Mouse (Mus musculus): ENCODE measurements at regions not wholly inside any gene's neighbourhood (a gene's known extent, or its start where the extent isn't known, plus 50 kb on each side); places are given as distances from the start of the nearest gene placed in this dataset.
"Not testable (repeated sequence)": the region's sequence is repeated elsewhere in the genome, so short reads cannot be mapped to it uniquely, and the experiment has no call there.

DNA sequence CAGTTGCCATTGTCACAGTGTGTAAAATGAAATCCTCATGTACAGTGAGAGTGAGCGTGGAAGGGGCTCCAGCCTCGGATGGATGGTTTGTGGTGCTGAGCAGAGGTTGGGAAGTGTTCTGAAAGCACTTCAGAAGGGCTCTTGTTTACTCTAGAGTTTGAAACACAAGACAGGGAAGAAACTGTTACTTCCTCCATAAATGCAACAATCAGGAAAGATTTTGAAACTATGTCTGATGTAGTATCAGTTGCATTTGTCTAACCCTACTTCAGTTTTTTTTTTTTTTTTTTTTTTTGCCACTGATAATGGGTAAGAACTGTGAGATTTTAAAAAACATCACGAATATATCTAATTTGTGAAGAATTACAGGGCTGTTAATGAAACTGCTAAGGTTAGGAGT lies 281.5 kb downstream of the Hace1 start:
- no peak for DNase-seq

DNA sequence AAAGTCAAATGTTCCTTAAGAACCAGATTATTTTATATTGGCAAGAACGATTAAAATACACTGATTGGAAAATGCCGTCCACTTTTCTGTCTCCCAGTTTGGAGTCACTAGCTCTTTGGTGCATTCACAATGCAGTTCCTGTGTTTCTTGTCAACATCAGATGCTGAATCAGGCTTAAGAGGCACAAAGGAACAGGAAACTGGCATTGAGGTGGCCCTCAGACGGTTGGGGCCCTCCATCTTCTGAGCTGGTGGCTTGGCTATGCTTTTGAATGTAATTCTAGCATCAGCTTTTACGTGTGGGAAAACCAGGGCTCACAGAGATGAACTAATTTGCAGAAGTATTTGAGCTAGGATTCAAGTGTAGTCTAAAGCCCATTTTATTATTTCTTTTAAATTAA lies 282.3 kb downstream of the Hace1 start:
- no peak for DNase-seq

DNA sequence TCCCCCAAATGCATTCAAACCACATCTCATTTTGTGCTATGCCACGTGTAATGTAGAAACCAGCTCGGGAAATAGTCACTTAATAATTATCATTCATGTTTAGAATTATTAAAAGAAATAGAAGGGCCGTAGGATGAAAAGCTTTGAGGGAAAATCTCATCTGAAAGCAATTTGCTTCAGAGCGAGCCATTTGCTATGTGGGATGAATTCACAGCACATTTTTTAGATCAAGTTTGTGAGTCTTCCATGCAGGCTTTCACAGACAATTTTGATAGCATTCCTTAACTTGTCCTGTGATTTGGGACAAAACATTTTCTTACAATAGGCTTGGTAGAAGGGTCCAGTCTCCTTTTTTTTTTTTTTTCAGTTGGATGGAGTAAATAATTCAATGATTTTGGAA lies 283.1 kb downstream of the Hace1 start:
- DNase-seq, result no peak

DNA sequence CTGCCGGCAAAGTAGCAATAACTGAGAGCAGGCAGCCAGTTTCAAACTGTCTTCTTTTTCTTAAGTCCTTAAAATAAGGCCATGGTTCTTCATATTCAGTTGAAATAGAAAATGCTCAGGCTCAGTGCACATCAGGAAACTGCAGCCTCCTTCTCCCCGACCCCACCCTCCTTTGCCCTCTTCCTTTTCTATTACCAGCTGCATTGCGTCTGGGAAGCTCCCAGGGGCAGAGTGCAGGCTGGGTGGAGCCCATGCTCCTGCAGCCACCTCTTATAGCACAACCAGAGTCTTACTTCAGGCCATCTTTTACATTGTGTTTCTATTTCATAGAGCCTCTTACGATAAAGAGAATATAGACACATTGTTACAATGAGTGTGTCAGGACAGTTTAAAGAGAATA lies 288.2 kb downstream of the Hace1 start:
- no peak for DNase-seq

DNA sequence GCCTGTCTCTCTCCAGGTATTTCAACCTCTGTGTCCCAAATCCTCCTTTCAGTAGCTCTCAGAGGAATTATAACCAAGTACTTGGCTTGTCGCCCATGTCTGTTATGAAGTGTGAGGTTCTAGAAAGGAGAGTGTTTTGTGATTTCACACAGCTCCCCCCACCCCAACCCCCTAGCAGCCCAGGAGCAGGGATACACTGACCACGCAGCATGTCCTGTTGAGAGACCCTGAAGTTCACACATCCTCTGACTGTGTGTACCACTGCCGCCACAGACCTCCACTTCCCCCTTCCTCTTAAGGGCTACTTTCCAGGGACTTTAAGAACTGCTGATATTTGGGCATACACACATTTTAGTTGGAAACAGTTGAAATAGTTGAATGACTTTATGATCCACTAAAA lies 289.2 kb downstream of the Hace1 start:
- no peak for DNase-seq

DNA sequence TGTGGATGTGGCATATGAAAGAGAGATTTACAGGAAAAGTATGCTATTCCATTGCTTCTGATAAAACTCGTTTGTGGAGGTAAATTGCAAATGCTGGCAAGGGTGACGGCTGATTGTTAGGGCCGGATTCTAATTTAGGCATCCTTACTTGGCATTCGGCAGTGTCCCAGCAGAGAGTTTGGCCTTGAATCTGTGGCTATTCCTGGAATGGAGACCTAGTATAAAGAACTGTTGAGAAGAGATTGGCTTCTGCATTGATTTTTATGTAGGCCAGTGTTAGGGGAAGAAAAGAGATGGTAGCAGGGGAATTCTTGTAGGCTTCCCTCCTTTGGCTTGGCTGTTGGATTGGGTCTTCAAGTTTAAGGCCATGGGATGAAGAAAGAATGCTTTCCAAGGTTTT lies 293.4 kb downstream of the Hace1 start:
- DNase-seq, result no peak

DNA sequence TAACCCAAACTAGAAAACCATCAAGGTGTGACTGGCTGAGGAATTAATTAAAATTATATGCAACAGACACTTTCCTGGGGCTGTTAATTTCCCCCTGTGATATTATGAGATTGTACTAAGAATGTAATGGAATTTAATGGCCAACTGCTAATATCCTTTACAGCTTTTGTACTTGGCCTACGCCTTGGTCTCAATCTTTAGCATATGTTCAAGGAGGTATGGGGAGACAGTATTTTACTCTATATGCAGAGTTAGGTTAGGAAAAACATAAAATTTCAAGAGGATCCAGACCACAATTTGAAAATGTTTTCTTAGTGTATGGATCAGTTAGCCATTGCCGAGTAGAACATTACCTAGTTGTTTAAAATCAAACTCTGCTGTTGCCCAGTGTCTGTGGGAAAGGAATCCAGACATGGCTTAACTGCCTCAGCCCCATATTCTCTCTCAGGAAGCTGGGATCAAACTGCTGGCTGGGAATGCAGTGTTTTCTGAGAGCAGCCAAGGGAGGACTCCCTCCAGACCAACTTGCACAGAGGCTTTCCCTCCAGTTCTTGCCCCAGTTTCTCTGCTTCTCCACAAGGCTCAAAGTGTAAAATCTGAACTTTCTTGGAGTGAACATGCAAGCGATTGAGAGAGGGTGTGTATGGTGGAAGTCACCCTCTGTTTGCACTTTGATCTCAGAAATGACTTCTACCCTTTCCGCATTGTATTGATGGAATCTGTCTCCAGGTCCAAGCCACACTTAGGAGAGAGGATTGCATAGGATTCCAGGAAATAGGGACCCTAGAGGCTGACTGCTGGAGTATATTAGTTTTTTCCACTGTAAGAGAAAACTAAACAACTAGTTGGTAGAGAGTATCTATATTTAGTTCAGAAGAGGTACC lies 294.6 kb downstream of the Hace1 start:
- DNase-seq, result no peak

- DNase-seq, result no peak
Observed at GRCm38 (mm10) chr10:45873805-45874780, 296.5 kb downstream of the Hace1 start.

- DNase-seq, result not testable (repeated sequence)
Observed at GRCm38 (mm10) chr10:45875287-45875686, 297.7 kb downstream of the Hace1 start.

GRCm38 (mm10) chr10:45883745-45884144 lies 306.1 kb downstream of the Hace1 start:
- no peak for DNase-seq

- DNase-seq, result no peak
Observed at GRCm38 (mm10) chr10:45886636-45887035, 309.0 kb downstream of the Hace1 start.

- DNase-seq, result peak; percentile 42
Observed at GRCm38 (mm10) chr10:45888835-45889234, 311.2 kb downstream of the Hace1 start.

- no peak for DNase-seq
Observed at GRCm38 (mm10) chr10:45889381-45889951, 311.8 kb downstream of the Hace1 start.

DNA sequence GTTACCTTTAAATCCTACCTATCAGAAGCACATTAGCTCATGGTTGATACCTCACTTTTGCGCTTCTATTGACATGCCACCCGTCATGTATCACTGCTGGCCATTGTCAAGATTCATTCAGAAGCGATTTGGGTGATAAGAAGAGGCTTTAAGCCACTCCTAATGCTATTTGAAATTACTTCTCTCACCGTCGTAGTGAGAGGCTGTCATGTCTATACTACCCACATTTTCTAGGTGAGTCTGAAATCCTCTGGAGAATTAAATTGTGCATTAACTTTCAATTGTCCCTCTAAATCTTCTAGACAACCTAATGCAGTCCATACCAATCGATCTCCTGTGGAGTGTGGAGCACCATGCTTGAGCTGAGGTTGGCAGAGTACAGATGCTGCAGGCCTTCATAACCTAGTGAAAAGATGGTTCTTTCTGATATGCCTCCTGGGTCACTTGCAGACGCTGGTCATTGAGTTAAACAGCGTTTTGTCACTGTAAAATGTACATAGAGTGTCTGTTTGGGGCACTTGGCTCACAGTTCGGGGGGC lies 312.5 kb downstream of the Hace1 start:
- no peak for DNase-seq

DNA sequence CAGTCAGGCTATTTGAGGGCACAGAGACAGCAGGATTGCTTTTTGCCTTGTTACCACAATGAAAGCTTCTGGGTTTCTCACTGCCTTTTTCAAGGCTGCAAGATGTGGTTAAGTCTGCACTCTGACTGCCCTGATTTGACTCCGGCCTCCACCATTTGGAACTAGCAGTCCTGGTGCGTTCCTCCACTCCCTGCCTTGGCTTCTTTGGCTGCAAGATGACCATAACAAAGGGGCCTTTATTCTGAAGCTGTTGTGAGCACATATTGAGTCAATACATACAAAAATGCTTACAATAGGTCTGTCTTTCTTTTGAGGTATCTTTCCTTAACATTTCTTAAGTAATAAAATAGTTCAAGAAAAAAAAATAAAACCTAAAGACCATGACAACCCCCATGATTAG lies 314.8 kb downstream of the Hace1 start:
- DNase-seq, result no peak

DNA sequence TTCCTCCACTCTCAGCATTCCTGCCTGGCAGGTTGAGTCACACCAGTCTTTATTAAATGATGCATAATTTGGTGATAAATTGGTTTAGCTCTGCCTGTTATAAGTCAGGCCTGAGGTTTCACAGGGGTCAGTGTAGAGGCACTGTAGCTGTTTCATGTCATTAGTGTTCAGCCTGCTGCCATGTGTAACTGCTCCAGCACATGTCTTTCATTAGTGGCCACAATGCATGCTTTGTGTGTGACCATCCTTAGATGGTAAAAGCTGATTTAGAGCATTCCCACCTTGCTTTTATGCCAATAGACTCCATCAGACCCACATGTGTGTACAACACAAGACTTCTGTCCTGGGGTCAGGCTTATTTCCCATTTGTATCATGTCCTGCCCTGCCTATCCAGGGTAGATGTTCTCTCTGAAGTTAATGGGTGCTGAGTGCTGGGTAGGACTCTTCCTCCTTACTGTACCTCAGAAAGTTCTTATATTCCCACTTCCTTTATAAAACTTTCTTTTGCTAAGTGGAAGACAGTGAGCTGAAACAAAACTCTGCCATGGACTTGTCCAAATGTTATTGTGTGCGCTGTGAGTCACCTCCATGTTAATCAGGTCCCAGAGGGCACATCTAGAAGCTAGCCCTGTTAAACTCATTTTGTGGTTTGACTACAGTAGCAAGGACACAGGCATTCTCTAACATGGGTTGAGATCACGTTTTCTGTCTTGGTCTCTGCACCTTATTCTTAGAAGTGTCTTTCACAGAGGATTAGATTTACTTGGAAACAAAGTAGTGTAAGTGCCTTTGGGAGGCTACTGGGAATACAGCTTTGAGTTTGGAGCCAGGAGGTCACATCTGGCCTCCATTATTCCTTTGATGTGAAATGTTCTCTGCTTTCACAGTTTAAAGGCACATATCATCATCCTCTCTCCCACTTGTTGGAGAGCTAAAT lies 316.5 kb downstream of the Hace1 start:
- no peak for DNase-seq

DNA sequence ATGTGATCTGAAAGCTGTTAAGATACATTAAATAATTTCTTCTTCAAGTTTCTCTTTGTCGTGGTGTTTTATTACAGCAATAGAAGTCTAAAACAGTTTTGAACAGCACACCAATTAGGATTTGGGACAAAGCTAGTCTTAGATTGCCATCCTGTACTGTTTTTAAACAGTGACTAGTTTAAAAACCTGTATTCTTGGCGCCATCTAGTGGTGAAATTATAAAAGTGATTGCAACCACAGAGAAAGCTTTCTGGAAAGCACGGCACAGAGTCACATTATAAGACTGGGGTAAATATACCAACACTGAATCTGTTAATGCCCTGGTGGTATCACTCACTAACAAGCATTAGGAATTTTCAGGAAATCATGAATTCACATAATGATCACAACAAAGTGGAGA lies 339.3 kb downstream of the Hace1 start:
- DNase-seq, result peak; percentile 2

DNA sequence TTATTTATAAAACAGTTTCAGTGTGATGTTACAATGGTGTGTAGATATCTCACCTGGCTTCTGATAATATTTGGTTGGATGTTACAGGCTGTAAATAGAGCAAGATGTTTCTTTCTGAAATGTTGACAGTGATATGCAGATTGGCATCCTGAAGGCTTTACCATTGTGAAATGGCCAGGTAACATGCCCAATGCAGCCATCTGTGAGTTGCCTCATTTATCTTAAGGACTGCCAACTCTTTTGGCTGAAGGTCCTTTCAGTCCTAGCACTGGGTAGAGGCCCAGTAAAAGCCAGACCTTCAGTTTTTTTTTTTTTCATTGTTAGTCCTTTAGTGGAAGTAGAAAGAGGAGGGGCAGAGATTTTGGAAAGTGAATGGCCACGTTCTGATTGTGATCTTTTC lies 348.1 kb downstream of the Hace1 start:
- no peak for DNase-seq

DNA sequence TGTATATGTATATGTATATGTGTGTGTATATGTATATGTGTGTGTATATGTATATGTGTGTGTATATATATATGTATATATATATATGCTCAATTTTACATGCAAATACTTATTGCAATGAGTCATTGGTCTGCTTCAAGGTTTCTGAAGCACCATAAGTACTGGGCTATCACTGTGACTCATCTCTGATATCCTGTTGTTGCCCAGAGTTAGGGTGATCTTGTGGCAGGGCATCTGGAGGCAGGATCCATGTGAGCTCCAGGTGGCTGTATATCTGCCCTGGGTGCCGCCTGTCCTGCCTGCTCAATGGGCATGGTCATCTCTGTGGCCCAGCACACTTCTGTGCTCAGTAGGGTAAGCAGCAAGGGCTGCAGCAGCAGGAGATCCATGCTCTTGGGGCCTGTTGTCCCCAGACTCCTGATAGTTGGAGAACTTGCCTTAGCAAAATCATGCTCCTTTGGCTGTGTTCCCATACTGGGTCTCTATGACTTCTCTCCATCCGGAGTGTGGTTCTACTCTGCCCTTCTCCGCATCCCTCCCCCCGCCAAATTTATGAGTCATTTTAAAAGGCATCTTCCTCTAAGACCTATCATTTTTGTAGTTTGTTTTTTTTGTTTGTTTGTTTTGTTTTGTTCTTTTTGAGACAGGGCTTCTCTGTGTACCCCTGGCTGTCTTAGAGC lies 356.1 kb downstream of the Hace1 start:
- DNase-seq, result no peak

- no peak for DNase-seq
Observed at GRCm38 (mm10) chr10:45957686-45958085, 380.1 kb downstream of the Hace1 start.

- DNase-seq, result no peak
Observed at GRCm38 (mm10) chr10:45972240-45972639, 394.6 kb downstream of the Hace1 start.

Data from right cerebral cortex, adult 18-20 months (tissue).